Mouse (Mus musculus) lung, embryonic 16.5 days (tissue): ENCODE results near the gene Purb. TPM values are rescaled to one million over a fixed set of nuclear protein-coding genes. Genes with fewer than 3 reads are reported as not detected.

Experiments
- microRNA-seq: library from miRNA; unstranded; fragments of <30 nt; microRNA quantifications from one replicate; pipeline ENCODE4, GENCODE M21; 2016
- polyA plus RNA-seq: library from polyadenylated mRNA; unstranded; fragments of >200 nt; fragmentation: Nextera tagmentation; extraction: Ambion mirVana; gene quantifications from 2 replicates; pipeline ENCODE4 v1.2.1, GENCODE M21; 2015

Purb gene
- polyA plus RNA-seq, 1 experiment from 2014 or later = 32.6 TPM

Small RNAs within 50 kb of the gene (microRNA-seq; reads per million reads assigned to microRNA genes)
- not detected for gene Gm22123

Other genes starting within 250 kb of the Purb start
- 0.06 TPM in 1 of 2 replicates, not detected in the other for gene Npc1l1, start 245.8 kb downstream of the Purb start, polyA plus RNA-seq
- gene Ddx56, start 208.1 kb downstream of the Purb start, polyA plus RNA-seq = 79.0 and 80.8 TPM in 2 replicates
- 99.9 and 104 TPM in 2 replicates for gene Tmed4, start 201.0 kb downstream of the Purb start, polyA plus RNA-seq
- 113 and 114 TPM in 2 replicates for gene Ogdh, start 184.3 kb downstream of the Purb start, polyA plus RNA-seq
- 9.3 and 10.9 TPM in 2 replicates for gene Zmiz2, start 86.8 kb downstream of the Purb start, polyA plus RNA-seq
- gene Ppia, start 60.5 kb downstream of the Purb start, polyA plus RNA-seq = 5,388 and 5,620 TPM in 2 replicates
- gene H2afv, start 31.5 kb downstream of the Purb start, polyA plus RNA-seq = 581 and 621 TPM in 2 replicates
- 3.8 and 5.0 TPM in 2 replicates for gene Myo1g, start 45.0 kb upstream of the Purb start, polyA plus RNA-seq
- gene Ccm2, start 71.0 kb upstream of the Purb start, polyA plus RNA-seq = 79.1 and 79.3 TPM in 2 replicates
- gene Nacad, start 130.1 kb upstream of the Purb start, polyA plus RNA-seq = 1.6 TPM in 2 replicates
- gene Tbrg4, start 150.2 kb upstream of the Purb start, polyA plus RNA-seq = 31.5 and 34.8 TPM in 2 replicates
- gene Wap, start 162.7 kb upstream of the Purb start, polyA plus RNA-seq = not detected in 2 replicates
- 0.93 and 1.8 TPM in 2 replicates for gene Ramp3, start 182.6 kb upstream of the Purb start, polyA plus RNA-seq